Mouse (Mus musculus) midbrain, embryonic 12.5 days (tissue): ENCODE results near the gene Mst1. TPM values are rescaled to one million over a fixed set of nuclear protein-coding genes. Genes with fewer than 3 reads are reported as not detected.

Experiments used
- ATAC-seq: fragments of 200-750 bp; cut with Nextera tagmentation; 2 replicates; pipeline ENCODE4 v1.8.0; 2017; ENCODE audit warnings: low read depth, moderate TSS enrichment, moderate library complexity; ENCODE audit not compliant: low FRiP score
- H3K27ac ChIP-seq: fragments of 300-500 bp; sonication (generic); replicated peaks from 2 replicates; pipeline ENCODE4 v1.5.1; 2016; ENCODE audit warnings: mild to moderate bottlenecking
- H3K27me3 ChIP-seq: fragments of 300-500 bp; sonication (generic); 2 replicates; pipeline ENCODE4 v1.6.1; 2016; ENCODE audit warnings: mild to moderate bottlenecking
- H3K36me3 ChIP-seq: fragments of 300-500 bp; sonication (generic); 2 replicates; pipeline ENCODE4 v1.6.1; 2016
- H3K4me1 ChIP-seq: fragments of 300-500 bp; sonication (generic); 2 replicates; pipeline ENCODE4 v1.6.1; 2016
- H3K4me2 ChIP-seq: fragments of 300-500 bp; sonication (generic); replicated peaks from 2 replicates; pipeline ENCODE4 v1.6.1; 2016; ENCODE audit warnings: mild to moderate bottlenecking, moderate library complexity
- H3K4me3 ChIP-seq: fragments of 300-500 bp; sonication (generic); 2 replicates; pipeline ENCODE4 v1.5.1; 2016; ENCODE audit warnings: mild to moderate bottlenecking
- H3K9ac ChIP-seq: fragments of 300-500 bp; sonication (generic); replicated peaks from 2 replicates; pipeline ENCODE4 v1.6.1; 2016; ENCODE audit warnings: mild to moderate bottlenecking, moderate library complexity
- H3K9me3 ChIP-seq: fragments of 300-500 bp; sonication (generic); 2 replicates; pipeline ENCODE4 v1.6.1; 2016; ENCODE audit warnings: mild to moderate bottlenecking
- WGBS: fragments of 180-500 bp; shearing (Covaris S2); methylation state at CpG from one replicate; pipeline ENCODE4 v1.1.7; 2016; 5-methylcytosine and 5-hydroxymethylcytosine counted together
- polyA plus RNA-seq: library from polyadenylated mRNA; unstranded; fragments of >200 nt; fragmentation: Nextera tagmentation; extraction: Ambion mirVana; gene quantifications from 2 replicates; pipeline ENCODE4 v1.2.1, GENCODE M21; 2016

Gene Mst1
- 0.14 TPM in 1 of 2 replicates, not detected in the other for polyA plus RNA-seq

DNA sequence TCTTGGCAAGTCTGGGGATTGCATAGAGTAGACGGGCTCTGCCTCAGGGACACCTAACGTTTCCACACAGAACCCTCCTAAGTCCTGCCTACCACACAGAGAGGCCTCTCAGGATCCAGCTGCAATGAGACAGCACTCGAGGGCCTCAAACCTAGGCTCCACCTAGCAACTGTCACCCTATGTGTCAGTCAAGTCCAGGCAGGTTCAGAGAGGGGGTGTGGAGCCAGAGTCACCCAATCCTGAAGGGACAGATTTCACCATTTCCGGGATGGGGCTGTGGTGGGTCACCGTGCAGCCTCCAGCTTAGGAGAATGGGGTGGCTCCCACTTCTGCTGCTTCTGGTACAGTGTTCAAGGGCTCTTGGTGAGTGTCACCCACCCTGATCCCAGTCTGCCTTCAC lies at the start of gene Mst1:
TSS of gene Mst1 (plus strand) at position 269 of the 400 bp plus-strand sequence.
- Histone ChIP-seq H3K9me3 (no peaks in the 10 kb centered on the region), H3K4me1 (peaks cover 18% of the 10 kb centered on the region), H3K4me3 (peak within 1 kb of the TSS; percentile 76), H3K27ac (no peak within 1 kb of the TSS), H3K36me3 (peaks cover 11% of the 10 kb centered on the region), H3K27me3 (peaks cover 43% of the 10 kb centered on the region), H3K9ac (peak within 1 kb of the TSS; percentile 85), H3K4me2 (peak within 1 kb of the TSS; percentile 93)
- 75% methylated on average over 5 of the region's 5 CpGs for WGBS
- no peak for ATAC-seq

DNA sequence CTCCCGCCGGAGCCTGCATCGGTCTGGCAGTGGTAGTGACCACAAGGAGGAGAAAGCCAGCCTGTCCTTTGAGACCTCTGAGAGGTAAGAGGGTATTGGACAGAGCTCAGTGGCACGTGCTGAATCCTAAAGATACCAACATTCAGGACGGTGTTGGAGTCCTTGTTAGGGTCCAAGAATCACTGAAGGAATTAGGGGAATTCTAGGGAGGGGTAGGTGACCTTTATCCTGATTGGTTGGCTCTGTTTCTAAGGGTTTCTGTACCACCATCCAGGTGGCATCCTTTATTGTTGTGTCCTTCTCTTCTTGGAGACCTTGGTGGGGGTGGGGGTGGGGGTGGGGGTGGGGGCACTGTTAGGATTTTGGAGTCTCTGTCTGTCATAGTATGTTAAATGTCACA lies 48.1 kb upstream of the Mst1 start:
- Histone ChIP-seq H3K4me2 (no peak overlapping the region), H3K27me3 (no peaks in the 10 kb centered on the region), H3K9me3 (no peaks in the 10 kb centered on the region), H3K27ac (no peak overlapping the region), H3K9ac (no peak overlapping the region), H3K36me3 (peaks cover 66% of the 10 kb centered on the region), H3K4me1 (no peaks in the 10 kb centered on the region), H3K4me3 (no peak overlapping the region)
- ATAC-seq: no peak
- WGBS: 91% methylated on average over 5 of the region's 5 CpGs

DNA sequence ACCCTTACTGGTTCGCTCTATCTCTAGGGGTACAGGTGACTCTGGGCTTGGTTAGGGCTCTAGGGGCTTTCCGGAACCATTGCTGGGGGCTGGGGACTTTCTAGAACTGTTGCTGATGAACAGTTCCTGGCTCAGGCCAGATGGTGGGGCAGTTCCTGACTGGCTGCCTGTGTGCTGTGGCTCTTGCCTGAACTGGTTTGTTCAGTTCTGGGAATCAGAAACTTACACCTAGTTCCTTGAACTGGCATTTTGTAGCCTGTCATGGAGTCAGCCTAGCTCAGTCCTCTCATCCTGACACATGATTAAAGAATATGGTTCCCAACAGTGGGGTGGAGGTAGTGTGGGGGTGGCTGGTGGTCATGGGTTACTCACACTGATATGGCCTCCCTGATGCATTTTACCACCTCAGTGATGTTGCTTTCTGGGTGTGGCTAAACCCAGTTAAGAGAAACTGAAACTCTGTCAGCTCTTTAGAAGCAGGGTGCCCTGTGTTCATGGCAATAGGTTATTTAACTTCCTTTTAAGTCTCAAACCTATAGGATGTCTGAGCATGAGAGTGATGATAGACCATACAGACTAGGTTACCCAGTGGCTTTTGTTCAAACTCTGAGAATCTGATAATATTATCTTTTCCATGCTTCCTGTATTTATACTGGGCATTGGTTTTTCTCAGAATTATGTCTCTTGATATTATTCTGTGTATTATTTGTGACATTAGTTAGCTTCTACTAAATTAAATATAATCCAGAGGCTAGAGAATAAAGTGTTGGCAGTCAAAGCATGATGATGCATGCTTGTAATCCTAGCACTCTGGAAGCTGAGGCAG lies 44.7 kb upstream of the Mst1 start:
- WGBS: 98% methylated on average over 2 of the region's 2 CpGs
- Histone ChIP-seq H3K4me2 (no peak overlapping the region), H3K36me3 (peaks cover 68% of the 10 kb centered on the region), H3K4me1 (no peaks in the 10 kb centered on the region), H3K27me3 (no peaks in the 10 kb centered on the region), H3K4me3 (no peak overlapping the region), H3K9ac (no peak overlapping the region), H3K27ac (no peak overlapping the region), H3K9me3 (no peaks in the 10 kb centered on the region)
- ATAC-seq: no peak

DNA sequence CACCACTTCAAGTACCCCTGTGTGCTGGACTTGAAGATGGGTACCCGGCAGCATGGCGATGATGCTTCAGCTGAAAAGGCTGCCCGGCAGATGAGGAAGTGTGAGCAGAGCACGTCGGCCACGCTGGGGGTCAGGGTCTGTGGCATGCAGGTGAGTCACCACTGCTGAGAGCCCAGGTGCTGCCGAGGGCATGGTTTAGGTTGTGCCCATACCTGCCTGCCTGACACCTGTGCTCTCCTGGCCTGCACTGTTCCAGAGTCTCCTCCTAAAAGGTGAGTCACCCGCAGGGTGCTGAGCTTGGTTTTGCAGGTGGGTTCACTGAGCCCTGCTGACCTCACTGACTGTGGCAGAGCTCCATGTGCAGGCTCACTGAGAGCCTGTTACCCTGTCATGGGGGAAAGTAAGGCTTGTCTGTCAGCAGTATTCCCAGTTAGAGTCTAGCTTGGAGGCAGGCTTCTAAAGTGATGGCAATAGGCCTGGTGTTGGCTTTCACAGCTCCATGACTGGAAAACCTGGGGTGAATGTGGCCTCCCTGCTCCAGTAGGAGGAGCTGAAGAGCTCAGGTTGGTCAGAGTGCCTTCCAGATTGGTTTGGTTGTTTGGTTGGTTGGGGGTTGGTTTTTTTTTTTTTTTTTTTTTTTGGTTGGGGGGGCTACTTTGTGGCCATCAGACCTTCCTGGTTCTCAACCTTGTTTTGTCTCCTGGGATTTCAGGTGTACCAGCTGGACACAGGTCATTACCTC lies 35.3 kb upstream of the Mst1 start:
- Histone ChIP-seq H3K27me3 (no peaks in the 10 kb centered on the region), H3K27ac (no peak overlapping the region), H3K4me3 (no peak overlapping the region), H3K36me3 (peaks cover 61% of the 10 kb centered on the region), H3K4me2 (no peak overlapping the region), H3K4me1 (peaks cover 17% of the 10 kb centered on the region), H3K9me3 (no peaks in the 10 kb centered on the region), H3K9ac (no peak overlapping the region)
- 98% methylated on average over 8 of the region's 8 CpGs for WGBS
- ATAC-seq: no peak

DNA sequence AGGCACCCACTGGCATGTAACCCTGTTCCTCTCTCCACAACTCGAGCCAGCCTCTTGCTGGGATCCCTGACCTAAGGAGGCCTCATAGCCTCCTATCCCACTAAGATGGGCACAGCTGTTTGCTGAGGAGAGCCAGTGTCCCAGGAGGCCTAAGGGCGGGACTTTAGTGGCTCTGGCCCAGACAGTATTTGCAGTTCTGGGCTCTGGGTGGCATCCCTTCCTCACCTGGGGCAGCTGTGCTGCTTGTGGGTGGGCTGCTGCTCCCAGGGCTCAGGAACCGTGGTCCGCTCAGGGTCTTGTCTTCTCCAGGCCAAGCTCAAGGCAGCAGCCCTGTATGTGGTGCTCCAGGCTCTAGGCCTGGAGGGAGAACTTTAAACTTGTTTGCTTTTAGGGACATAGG lies 33.7 kb upstream of the Mst1 start:
- Histone ChIP-seq H3K9me3 (no peaks in the 10 kb centered on the region), H3K9ac (no peak overlapping the region), H3K27me3 (no peaks in the 10 kb centered on the region), H3K4me2 (no peak overlapping the region), H3K4me1 (peaks cover 19% of the 10 kb centered on the region), H3K27ac (no peak overlapping the region), H3K36me3 (peaks cover 59% of the 10 kb centered on the region), H3K4me3 (no peak overlapping the region)
- no peak for ATAC-seq
- 91% methylated on average over 4 of the region's 4 CpGs for WGBS

DNA sequence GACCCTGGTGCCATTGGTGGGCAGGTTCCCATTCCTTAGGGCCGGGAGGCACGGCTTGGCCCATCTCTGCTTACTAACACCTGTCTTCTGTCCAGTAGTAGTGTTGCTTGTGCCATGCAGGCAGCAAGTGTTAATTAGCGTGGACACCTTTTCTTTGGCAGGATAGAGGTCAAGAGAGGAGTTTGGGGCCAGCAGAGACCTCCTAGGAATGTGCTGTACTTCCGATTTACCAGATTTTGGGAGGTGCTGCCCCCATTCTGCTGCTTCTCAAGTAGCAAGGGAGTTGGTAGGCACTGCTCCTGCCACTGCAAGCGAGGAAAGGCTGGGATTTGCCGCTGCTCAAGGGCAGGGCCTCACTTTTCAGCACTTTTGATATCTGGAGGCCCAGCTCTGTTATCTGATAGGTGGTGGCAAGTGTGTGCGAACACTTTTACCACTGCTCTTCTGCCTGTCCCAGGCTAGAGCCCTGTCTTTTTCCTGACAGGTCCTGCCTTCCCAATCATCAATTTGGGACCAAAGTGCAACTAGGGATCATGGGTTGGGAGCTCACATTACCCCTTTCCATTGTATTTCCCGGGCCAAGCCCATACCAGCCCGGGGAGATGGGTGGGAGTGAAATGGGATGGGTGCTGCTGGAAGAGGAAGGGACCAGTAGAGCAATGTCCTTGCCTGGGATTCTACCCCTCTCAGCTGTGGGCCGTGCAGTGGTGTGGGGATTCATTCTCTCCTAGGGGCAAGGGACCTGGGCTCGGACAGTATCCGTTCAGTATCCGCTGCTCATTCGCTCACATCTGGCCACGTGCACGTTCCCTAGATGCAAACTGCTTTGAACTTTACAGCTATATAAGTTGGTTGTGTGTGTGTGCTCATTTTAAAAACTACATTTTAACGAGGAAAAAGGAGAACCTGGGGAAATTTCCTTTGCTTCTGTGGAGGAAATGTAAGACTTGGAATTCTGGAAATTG lies 32.4 kb upstream of the Mst1 start:
- WGBS: 47% methylated on average over 17 of the region's 17 CpGs
- H3K27ac ChIP-seq: peak overlapping the region; percentile 75

DNA sequence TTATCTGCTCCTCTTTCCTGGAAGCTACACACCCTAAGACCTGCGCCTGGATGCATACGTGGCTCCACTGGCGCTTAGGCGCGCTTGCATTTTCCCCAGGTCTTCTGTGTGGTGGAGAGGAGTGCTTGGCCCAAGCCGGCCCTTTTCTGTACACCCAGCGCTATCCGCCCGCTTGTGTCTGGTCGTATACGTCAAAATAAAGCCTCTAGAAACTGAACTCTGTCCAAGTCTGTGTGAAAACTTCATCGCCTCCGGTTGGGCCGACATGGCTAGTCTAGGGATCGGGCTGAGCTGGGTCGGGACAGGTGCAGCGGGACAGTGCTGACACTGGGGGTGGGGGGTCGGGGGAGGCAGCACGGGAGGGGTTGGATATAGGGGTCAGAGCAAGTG lies 31.7 kb upstream of the Mst1 start:
- ATAC-seq: peak; percentile 59
- Histone ChIP-seq H3K27me3 (no peaks in the 10 kb centered on the region), H3K9ac (peak overlapping the region; percentile 72), H3K4me1 (peaks cover 24% of the 10 kb centered on the region), H3K36me3 (peaks cover 54% of the 10 kb centered on the region), H3K4me2 (peak overlapping the region; percentile 98), H3K27ac (peak overlapping the region; percentile 75), H3K9me3 (no peaks in the 10 kb centered on the region), H3K4me3 (peak overlapping the region; percentile 72)
- WGBS: under 1% methylated on average over 17 of the region's 19 CpGs

More for the DNA sequence above, 32.4 kb upstream of the Mst1 start:
- H3K27me3 ChIP-seq: no peaks in the 10 kb centered on the region
- peak overlapping the region; percentile 72 for H3K9ac ChIP-seq
- peak overlapping the region; percentile 72 for H3K4me3 ChIP-seq
- H3K4me1 ChIP-seq: peaks cover 19% of the 10 kb centered on the region
- no peaks in the 10 kb centered on the region for H3K9me3 ChIP-seq
- H3K36me3 ChIP-seq: peaks cover 56% of the 10 kb centered on the region
- ATAC-seq: no peak
- peak overlapping the region; percentile 98 for H3K4me2 ChIP-seq

DNA sequence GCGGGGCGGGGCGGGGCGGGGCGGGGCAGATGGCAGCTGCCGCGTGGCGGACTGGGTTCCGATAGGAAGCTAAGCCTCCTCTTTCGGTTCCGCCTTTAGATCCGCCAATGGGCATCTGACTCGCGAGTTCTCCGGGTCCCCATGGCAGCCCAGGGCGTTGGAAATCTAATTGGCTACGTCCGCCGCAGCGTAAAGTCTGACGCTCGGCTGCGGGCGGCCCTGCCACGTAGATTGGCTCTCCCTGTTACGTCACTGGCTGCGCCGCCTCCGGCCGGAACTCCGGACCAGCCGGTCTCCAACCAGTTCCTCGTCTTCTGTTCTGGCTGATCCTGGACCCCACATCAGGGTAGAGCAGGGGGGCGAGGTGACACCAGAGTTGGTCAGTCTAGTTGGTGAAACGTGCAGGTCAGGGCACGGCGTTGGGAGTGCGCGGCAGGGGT lies 31.2 kb upstream of the Mst1 start, which contains the start of gene Gmppb:
TSS of gene Gmppb (plus strand) at position 227 of the 440 bp plus-strand sequence.
- peak within 1 kb of the TSS; percentile 98 for H3K4me2 ChIP-seq
- H3K4me1 ChIP-seq: peaks cover 24% of the 10 kb centered on the region
- ATAC-seq: peak; percentile 94
- H3K27me3 ChIP-seq: no peaks in the 10 kb centered on the region
- 0% methylated on average over 38 of the region's 39 CpGs for WGBS
- peak within 1 kb of the TSS; percentile 75 for H3K27ac ChIP-seq
- H3K9me3 ChIP-seq: no peaks in the 10 kb centered on the region
- peaks cover 58% of the 10 kb centered on the region for H3K36me3 ChIP-seq
- peak within 1 kb of the TSS; percentile 72 for H3K4me3 ChIP-seq
- H3K9ac ChIP-seq: peak within 1 kb of the TSS; percentile 72

DNA sequence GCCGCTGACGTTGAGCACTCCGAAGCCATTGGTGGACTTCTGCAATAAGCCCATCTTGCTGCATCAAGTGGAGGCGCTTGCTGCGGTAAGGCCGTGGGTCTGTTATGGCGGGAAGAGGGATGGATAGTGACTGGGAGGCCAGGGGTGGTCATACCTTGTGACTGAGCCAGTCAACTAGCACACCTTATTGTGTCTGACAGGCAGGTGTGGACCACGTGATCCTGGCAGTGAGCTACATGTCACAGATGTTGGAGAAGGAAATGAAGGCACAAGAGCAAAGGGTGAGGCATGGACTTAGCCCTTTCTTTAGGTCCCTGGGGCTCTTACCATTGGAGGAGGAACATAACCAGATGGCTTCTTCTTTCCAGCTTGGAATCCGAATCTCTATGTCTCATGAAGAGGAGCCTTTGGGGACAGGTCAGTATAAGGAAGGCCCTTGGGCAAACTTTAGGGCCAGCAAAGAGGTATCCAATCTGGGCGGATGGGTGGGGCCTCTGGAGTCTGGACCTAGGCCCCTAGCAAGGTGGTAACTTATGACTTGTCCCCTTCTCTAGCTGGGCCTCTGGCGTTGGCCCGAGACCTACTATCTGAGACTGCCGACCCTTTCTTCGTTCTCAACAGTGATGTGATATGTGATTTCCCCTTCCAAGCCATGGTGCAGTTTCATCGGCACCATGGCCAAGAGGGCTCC lies 30.5 kb upstream of the Mst1 start:
- WGBS: 44% methylated on average over 15 of the region's 15 CpGs
- peak overlapping the region; percentile 66 for H3K27ac ChIP-seq
- peak overlapping the region; percentile 98 for H3K4me2 ChIP-seq
- H3K36me3 ChIP-seq: peaks cover 61% of the 10 kb centered on the region
- peak overlapping the region; percentile 72 for H3K9ac ChIP-seq
- ATAC-seq: peak; percentile 14
- H3K4me3 ChIP-seq: peak overlapping the region; percentile 72
- no peaks in the 10 kb centered on the region for H3K9me3 ChIP-seq
- peaks cover 24% of the 10 kb centered on the region for H3K4me1 ChIP-seq
- H3K27me3 ChIP-seq: no peaks in the 10 kb centered on the region

DNA sequence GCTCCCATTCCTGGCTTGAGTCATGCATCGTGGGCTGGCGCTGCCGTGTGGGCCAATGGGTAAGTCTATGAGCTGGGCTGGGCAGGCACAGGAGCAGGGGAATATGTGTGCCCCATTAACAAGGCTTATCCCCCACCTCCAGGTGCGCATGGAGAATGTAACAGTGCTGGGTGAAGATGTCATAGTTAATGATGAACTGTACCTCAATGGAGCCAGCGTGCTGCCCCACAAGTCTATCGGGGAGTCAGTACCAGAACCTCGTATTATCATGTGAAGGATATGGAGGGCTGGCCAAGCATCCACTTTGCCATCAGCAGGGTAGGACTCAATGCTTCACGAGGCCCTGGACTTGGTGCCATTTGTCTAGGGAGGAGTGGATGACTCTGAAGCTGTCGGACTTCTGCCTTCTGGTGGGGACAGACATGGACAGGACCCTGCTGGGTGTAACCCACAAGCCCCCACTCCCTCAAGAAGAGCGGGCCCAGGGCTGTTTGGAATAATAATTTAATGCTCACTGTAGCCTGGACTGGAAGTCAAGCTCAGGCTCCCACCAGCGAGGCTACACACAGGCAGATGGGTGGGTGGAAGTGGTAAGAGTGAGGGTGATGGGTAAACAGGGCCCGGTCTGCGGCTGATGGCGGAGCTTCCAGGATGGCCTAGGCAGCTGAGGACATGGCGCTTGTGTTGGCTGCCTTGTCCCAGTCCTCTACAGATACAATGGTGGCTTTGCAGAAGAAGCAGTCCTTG lies 28.9 kb upstream of the Mst1 start:
- ATAC-seq: no peak
- no peaks in the 10 kb centered on the region for H3K27me3 ChIP-seq
- 94% methylated on average over 15 of the region's 15 CpGs for WGBS
- no peak overlapping the region for H3K27ac ChIP-seq
- H3K4me2 ChIP-seq: no peak overlapping the region
- no peaks in the 10 kb centered on the region for H3K9me3 ChIP-seq
- no peak overlapping the region for H3K4me3 ChIP-seq
- H3K4me1 ChIP-seq: peaks cover 24% of the 10 kb centered on the region
- H3K9ac ChIP-seq: no peak overlapping the region
- H3K36me3 ChIP-seq: peaks cover 62% of the 10 kb centered on the region
